13 mouse cellular contexts compared by ENCODE assay signal in the genomic region with DNA sequence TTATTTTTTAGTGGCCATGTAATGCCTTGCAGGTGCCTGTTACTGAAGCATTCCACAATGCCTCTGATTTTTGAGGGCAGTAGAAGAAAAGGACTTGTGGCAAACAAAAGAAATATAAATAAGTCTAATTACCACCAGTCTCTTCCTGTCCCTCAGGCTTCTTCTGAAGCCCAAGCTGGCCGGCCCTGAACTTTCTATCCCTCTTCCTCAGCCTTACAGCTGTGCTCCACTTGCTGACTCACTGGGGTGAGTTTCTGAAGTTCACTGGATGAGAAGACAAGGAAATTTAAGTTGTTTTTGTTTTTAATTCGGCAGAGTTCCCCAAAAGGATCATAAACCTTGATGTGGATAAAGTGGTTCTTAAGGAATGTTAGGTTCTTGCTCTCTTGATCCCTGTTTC.
"Had no signal": no experiment of that assay in that cellular context is flagged by ENCODE, and none has a peak within 500 bp of the region (broad histone marks: within the 10 kb centered on the region; RNA-seq: fewer than 3 reads in every experiment).

No protein-coding gene starts in this region.

- H3K9me3 ChIP-seq: limb, embryonic 15.5 days; liver, embryonic 12.5 days; stomach, embryonic 15.5 days had no signal

- H3K27ac ChIP-seq: kidney, postnatal 0 days; limb, embryonic 15.5 days; liver, embryonic 12.5 days; stomach, embryonic 15.5 days had no signal

- H3K4me3 ChIP-seq: limb, embryonic 15.5 days; liver, embryonic 12.5 days; myocyte; stomach, embryonic 15.5 days had no signal

- H3K27me3 ChIP-seq: limb, embryonic 15.5 days; liver, embryonic 12.5 days; stomach, embryonic 15.5 days had no signal

- H3K36me3 ChIP-seq: limb, embryonic 15.5 days; stomach, embryonic 15.5 days had no signal

- H3K4me1 ChIP-seq: stomach, embryonic 15.5 days had no signal

- DNase-seq: kidney, adult 9 months; kidney, postnatal 36 days; lung, embryonic 14.5 days; lung, postnatal 10 days; lung, postnatal 4 days; right cerebral cortex, postnatal 14 days; thymus, adult 2 months; thymus, postnatal 25 days had no signal
